Mouse (Mus musculus) midbrain, embryonic 12.5 days (tissue): Measurements from ENCODE around the gene F2r. TPM values are rescaled to one million over a fixed set of nuclear protein-coding genes. Genes with fewer than 3 reads are reported as not detected.

ENCODE experiments used
- ATAC-seq: fragments of 200-750 bp; cut with Nextera tagmentation; 2 replicates; pipeline ENCODE4 v1.8.0; 2017; ENCODE audit warnings: low read depth, moderate TSS enrichment, moderate library complexity; ENCODE audit not compliant: low FRiP score
- H3K27ac ChIP-seq: fragments of 300-500 bp; sonication (generic); replicated peaks from 2 replicates; pipeline ENCODE4 v1.5.1; 2016; ENCODE audit warnings: mild to moderate bottlenecking
- H3K27me3 ChIP-seq: fragments of 300-500 bp; sonication (generic); 2 replicates; pipeline ENCODE4 v1.6.1; 2016; ENCODE audit warnings: mild to moderate bottlenecking
- H3K36me3 ChIP-seq: fragments of 300-500 bp; sonication (generic); 2 replicates; pipeline ENCODE4 v1.6.1; 2016
- H3K4me1 ChIP-seq: fragments of 300-500 bp; sonication (generic); 2 replicates; pipeline ENCODE4 v1.6.1; 2016
- H3K4me2 ChIP-seq: fragments of 300-500 bp; sonication (generic); replicated peaks from 2 replicates; pipeline ENCODE4 v1.6.1; 2016; ENCODE audit warnings: mild to moderate bottlenecking, moderate library complexity
- H3K4me3 ChIP-seq: fragments of 300-500 bp; sonication (generic); 2 replicates; pipeline ENCODE4 v1.5.1; 2016; ENCODE audit warnings: mild to moderate bottlenecking
- H3K9ac ChIP-seq: fragments of 300-500 bp; sonication (generic); replicated peaks from 2 replicates; pipeline ENCODE4 v1.6.1; 2016; ENCODE audit warnings: mild to moderate bottlenecking, moderate library complexity
- H3K9me3 ChIP-seq: fragments of 300-500 bp; sonication (generic); 2 replicates; pipeline ENCODE4 v1.6.1; 2016; ENCODE audit warnings: mild to moderate bottlenecking
- WGBS: fragments of 180-500 bp; shearing (Covaris S2); methylation state at CpG from one replicate; pipeline ENCODE4 v1.1.7; 2016; 5-methylcytosine and 5-hydroxymethylcytosine counted together
- polyA plus RNA-seq: library from polyadenylated mRNA; unstranded; fragments of >200 nt; fragmentation: Nextera tagmentation; extraction: Ambion mirVana; gene quantifications from 2 replicates; pipeline ENCODE4 v1.2.1, GENCODE M21; 2016

Gene F2r
- polyA plus RNA-seq, 1 experiment from 2014 or later = 110 TPM

DNA sequence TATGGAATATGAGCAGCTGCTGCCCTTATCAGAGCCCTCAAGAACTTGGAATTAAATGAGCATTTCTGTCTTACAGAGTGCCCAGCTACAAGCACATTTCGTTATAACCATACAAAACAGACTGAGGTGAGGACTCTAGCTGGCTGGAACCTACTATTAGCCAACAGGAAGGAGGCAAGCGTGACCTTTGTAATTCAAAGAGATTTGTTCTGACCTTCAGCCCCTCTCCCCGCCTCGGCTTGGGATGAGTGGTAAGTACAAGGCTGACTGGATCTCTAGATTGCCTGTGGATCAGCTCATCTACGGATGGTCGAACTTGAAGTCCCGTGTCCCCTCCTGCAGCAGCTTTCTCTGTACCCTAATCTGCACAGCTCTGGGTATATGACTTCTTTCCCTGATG is 8.4 kb upstream of the F2r start:
- Histone ChIP-seq H3K4me3 (no peak overlapping the region), H3K27ac (no peak overlapping the region), H3K4me2 (no peak overlapping the region), H3K27me3 (no peaks in the 10 kb centered on the region; the same call in 1 of the 2 replicates), H3K9ac (no peak overlapping the region), H3K9me3 (no peaks in the 10 kb centered on the region), H3K36me3 (peaks cover 18% of the 10 kb centered on the region), H3K4me1 (0 out of 2 replicates have a peak, but pooled peaks cover 4% of the 10 kb centered on the region)
- no peak for ATAC-seq
- 46% methylated on average over 7 of the region's 7 CpGs for WGBS

DNA sequence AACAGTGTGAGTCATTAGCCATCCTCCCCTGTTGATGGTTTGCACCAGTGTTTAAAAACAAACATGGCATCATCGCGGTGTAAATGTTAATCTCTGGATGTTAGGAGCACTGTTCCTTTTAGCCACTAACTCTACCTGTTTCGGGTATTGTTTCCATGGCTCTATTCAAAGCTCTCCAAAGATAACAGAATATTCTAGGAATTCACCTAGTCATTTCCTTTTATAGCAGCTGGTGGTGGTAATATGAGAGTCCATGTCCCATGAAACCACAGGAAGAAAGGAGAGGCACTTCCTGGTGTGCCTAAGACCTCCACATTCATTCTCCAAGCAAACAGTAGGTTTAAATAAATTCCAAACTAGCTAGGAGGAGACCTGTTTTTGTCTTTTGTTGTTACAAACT is 4.8 kb upstream of the F2r start:
- H3K27me3 ChIP-seq = no peaks in the 10 kb centered on the region; the same call in 1 of the 2 replicates
- H3K9me3 ChIP-seq = no peaks in the 10 kb centered on the region
- H3K4me2 ChIP-seq = no peak overlapping the region
- H3K4me3 ChIP-seq = no peak overlapping the region
- H3K36me3 ChIP-seq = no peaks in the 10 kb centered on the region
- H3K27ac ChIP-seq = no peak overlapping the region
- no peak for ATAC-seq
- no peak overlapping the region for H3K9ac ChIP-seq
- H3K4me1 ChIP-seq = peaks cover 7% of the 10 kb centered on the region; the same call in 1 of the 2 replicates
- WGBS = 82% methylated on average over 3 of the region's 3 CpGs

DNA sequence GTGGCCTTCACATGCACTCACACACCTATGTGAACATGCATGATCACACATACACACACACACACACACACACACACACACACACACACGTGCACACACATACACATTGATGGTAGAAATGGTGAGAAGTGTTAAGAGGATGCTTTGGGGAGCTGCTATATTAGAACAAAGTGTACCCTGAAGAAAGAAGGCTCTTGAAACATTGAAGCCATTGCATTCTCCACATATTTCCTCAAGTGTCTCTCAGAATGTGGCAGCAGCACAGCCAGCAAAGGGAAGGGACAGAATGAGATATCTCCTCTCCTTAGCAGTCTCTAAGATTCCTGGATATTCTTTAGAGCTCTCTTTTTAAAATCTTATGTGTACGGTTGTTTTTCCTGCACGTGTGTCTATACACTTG is 3.3 kb upstream of the F2r start:
- Histone ChIP-seq H3K4me2 (no peak overlapping the region), H3K4me3 (no peak overlapping the region), H3K36me3 (no peaks in the 10 kb centered on the region), H3K9ac (no peak overlapping the region), H3K9me3 (no peaks in the 10 kb centered on the region), H3K27me3 (no peaks in the 10 kb centered on the region; the same call in 1 of the 2 replicates), H3K4me1 (peaks cover 14% of the 10 kb centered on the region), H3K27ac (no peak overlapping the region)
- no peak for ATAC-seq
- WGBS = 82% methylated on average over 3 of the region's 3 CpGs

DNA sequence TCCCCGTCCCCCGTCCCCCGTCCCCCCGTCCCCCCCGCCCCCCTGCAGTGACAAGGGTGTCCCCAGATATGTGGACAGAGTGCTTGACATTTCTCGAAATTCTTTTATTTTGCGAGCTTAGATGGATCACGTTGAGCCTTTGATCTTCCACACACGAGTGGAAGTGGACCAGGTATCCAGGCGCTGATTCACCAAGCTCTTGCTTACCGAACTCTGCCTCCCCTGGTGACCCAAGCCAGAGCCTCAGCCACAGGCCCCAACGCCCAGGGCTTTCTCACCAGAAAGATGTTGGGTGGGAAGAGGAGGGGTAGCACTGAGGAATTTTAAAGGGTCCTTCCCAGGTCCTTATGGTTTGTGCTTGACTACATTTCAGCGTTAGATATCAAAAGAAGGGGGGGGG is 572 bp upstream of the F2r start:
- no peak overlapping the region; the same call in 1 of the 2 replicates for H3K27ac ChIP-seq
- no peaks in the 10 kb centered on the region; the same call in 1 of the 2 replicates for H3K27me3 ChIP-seq
- no peaks in the 10 kb centered on the region for H3K9me3 ChIP-seq
- ATAC-seq = peak; percentile 25
- WGBS = 5% methylated on average over 13 of the region's 13 CpGs
- no peaks in the 10 kb centered on the region for H3K36me3 ChIP-seq
- peak overlapping the region; percentile 86 for H3K4me2 ChIP-seq
- peak overlapping the region; percentile 86 for H3K9ac ChIP-seq
- peak overlapping the region; percentile 88 for H3K4me3 ChIP-seq
- peaks cover 37% of the 10 kb centered on the region for H3K4me1 ChIP-seq

- 0% methylated on average over 21 of the region's 21 CpGs for WGBS
Measured at GRCm38 (mm10) chr13:95617671-95618171, 566 bp downstream of the F2r start.

GRCm38 (mm10) chr13:95617082-95617670 is 1.1 kb downstream of the F2r start:
- peaks cover 2% of the 10 kb centered on the region; the same call in 1 of the 2 replicates for H3K36me3 ChIP-seq
- peak overlapping the region; percentile 88 for H3K4me3 ChIP-seq
- 7% methylated on average over 17 of the region's 17 CpGs for WGBS
- no peak overlapping the region for H3K27ac ChIP-seq
- ATAC-seq = no peak
- H3K4me1 ChIP-seq = peaks cover 34% of the 10 kb centered on the region
- H3K27me3 ChIP-seq = no peaks in the 10 kb centered on the region; the same call in 1 of the 2 replicates
- H3K4me2 ChIP-seq = peak overlapping the region; percentile 86
- H3K9me3 ChIP-seq = no peaks in the 10 kb centered on the region
- peak overlapping the region; percentile 86 for H3K9ac ChIP-seq

More at GRCm38 (mm10) chr13:95617671-95618171, 566 bp downstream of the F2r start:
- peak overlapping the region; percentile 86 for H3K4me2 ChIP-seq
- H3K9me3 ChIP-seq = no peaks in the 10 kb centered on the region
- peak overlapping the region; percentile 80 for H3K27ac ChIP-seq
- ATAC-seq = peak; percentile 42
- H3K27me3 ChIP-seq = no peaks in the 10 kb centered on the region; the same call in 1 of the 2 replicates
- H3K9ac ChIP-seq = peak overlapping the region; percentile 86
- peaks cover 35% of the 10 kb centered on the region for H3K4me1 ChIP-seq
- H3K36me3 ChIP-seq = no peaks in the 10 kb centered on the region
- H3K4me3 ChIP-seq = peak overlapping the region; percentile 88

DNA sequence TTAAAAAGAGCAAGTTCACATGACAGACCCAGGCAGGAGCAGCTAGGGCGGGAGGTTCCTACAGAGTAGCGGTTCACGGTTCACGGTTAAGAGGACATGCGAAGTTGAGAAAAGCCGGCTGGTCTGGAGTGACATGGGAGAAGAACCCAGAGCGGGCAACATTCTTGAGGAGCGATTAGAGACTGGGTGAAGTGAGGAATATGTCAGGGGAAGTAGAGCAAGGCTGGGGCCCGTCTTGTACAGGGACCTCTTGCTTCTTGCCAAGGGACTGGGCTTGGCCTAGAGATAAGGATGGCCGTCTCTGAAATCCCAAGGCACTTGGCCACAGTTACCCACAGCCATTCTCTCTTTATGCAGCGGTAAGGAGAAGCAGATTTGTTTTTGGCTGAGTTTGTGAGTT is 1.8 kb downstream of the F2r start:
- Histone ChIP-seq H3K9me3 (no peaks in the 10 kb centered on the region), H3K27me3 (no peaks in the 10 kb centered on the region), H3K36me3 (peaks cover 9% of the 10 kb centered on the region; the same call in 1 of the 2 replicates), H3K4me1 (peaks cover 34% of the 10 kb centered on the region), H3K9ac (peak overlapping the region; percentile 86), H3K4me3 (peak overlapping the region; percentile 88), H3K27ac (no peak overlapping the region), H3K4me2 (peak overlapping the region; percentile 86)
- 67% methylated on average over 11 of the region's 11 CpGs for WGBS
- no peak for ATAC-seq

- H3K36me3 ChIP-seq = peaks cover 17% of the 10 kb centered on the region
- no peak for ATAC-seq
- peaks cover 34% of the 10 kb centered on the region for H3K4me1 ChIP-seq
- H3K27me3 ChIP-seq = no peaks in the 10 kb centered on the region
- H3K9me3 ChIP-seq = no peaks in the 10 kb centered on the region
- H3K9ac ChIP-seq = no peak overlapping the region
- WGBS = 70% methylated on average over 6 of the region's 6 CpGs
- H3K4me2 ChIP-seq = peak overlapping the region; percentile 3; the same call in 1 of the 2 replicates
- no peak overlapping the region for H3K4me3 ChIP-seq
- H3K27ac ChIP-seq = 0 out of 2 replicates have a peak overlapping the region, but pooled peaks have one; percentile 10
Measured at GRCm38 (mm10) chr13:95614757-95615156, 3.5 kb downstream of the F2r start.

GRCm38 (mm10) chr13:95612243-95612642 is 6.0 kb downstream of the F2r start:
- Histone ChIP-seq H3K4me2 (no peak overlapping the region), H3K9me3 (0 out of 2 replicates have a peak, but pooled peaks cover 3% of the 10 kb centered on the region), H3K4me3 (no peak overlapping the region), H3K27ac (no peak overlapping the region), H3K9ac (no peak overlapping the region), H3K36me3 (peaks cover 25% of the 10 kb centered on the region), H3K4me1 (peaks cover 30% of the 10 kb centered on the region), H3K27me3 (no peaks in the 10 kb centered on the region)
- 90% methylated on average over 10 of the region's 10 CpGs for WGBS
- no peak for ATAC-seq

GRCm38 (mm10) chr13:95611752-95612151 is 6.5 kb downstream of the F2r start:
- peaks cover 25% of the 10 kb centered on the region for H3K4me1 ChIP-seq
- no peaks in the 10 kb centered on the region for H3K27me3 ChIP-seq
- peaks cover 28% of the 10 kb centered on the region for H3K36me3 ChIP-seq
- no peak for ATAC-seq
- no peak overlapping the region for H3K9ac ChIP-seq
- no peak overlapping the region for H3K27ac ChIP-seq
- H3K4me2 ChIP-seq = no peak overlapping the region
- 92% methylated on average over 4 of the region's 4 CpGs for WGBS
- no peak overlapping the region for H3K4me3 ChIP-seq
- H3K9me3 ChIP-seq = 0 out of 2 replicates have a peak, but pooled peaks cover 3% of the 10 kb centered on the region

DNA sequence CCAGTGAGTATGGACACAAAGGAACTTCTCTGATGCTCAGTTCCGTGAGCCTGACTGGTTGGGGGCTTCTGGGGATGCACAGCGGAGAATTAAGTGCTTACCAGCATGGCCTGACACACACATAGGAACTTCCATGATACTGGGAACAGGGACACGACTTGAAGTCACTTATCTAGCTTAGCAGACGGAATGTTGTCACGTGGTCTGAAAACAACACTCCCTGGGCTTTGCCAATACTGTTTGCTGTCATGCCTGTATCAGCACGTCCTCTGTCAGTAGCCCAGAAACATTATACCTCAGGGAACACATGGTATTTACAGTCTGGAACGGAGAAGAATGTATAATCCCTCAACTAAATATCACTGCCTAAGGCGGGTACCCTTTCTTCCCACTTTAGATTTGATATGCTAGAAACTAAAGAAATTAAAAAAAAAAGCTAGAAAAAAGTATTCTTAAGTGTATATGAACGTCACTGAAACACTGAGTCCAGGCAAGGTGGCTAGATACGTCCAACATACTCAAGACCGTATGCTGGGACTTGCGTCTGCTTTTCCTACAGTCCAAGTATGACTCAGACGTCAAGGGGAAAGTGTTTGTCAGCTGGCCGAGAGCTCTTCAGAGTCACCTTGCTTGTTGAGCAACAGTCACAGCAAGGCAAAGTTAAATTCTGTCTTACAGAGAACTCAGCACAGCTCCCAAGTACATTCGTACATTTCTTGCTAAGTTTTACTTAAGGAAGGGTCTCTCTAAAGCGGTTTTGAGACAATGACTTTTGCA is 7.3 kb downstream of the F2r start:
- H3K9ac ChIP-seq = no peak overlapping the region
- H3K9me3 ChIP-seq = 0 out of 2 replicates have a peak, but pooled peaks cover 3% of the 10 kb centered on the region
- H3K36me3 ChIP-seq = peaks cover 36% of the 10 kb centered on the region
- no peak overlapping the region for H3K4me3 ChIP-seq
- H3K4me2 ChIP-seq = no peak overlapping the region
- peaks cover 17% of the 10 kb centered on the region for H3K4me1 ChIP-seq
- no peak for ATAC-seq
- H3K27ac ChIP-seq = no peak overlapping the region
- WGBS = 91% methylated on average over 16 of the region's 16 CpGs
- no peaks in the 10 kb centered on the region for H3K27me3 ChIP-seq

DNA sequence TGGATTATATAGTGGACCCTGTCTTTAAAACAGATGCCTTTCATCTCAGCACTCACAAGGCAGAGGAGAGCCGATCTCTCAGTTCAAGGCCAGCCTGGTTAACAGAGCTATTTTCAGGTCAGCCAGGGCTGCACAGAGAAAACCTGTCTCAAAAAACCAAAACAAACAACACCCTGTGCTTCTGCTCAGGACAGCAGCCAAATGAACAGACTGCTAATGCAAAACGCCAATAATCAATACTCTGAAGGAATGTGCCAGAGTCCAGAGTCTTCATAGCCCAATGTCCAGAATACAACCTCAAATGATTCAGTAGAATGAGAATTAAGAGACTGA is 9.2 kb downstream of the F2r start:
- Histone ChIP-seq H3K36me3 (peaks cover 55% of the 10 kb centered on the region), H3K27ac (no peak overlapping the region), H3K4me3 (no peak overlapping the region), H3K4me2 (no peak overlapping the region), H3K27me3 (no peaks in the 10 kb centered on the region), H3K9ac (no peak overlapping the region), H3K4me1 (no peaks in the 10 kb centered on the region), H3K9me3 (0 out of 2 replicates have a peak, but pooled peaks cover 3% of the 10 kb centered on the region)
- WGBS = 92% methylated on average over 2 of the region's 2 CpGs
- no peak for ATAC-seq
